Mouse (Mus musculus) left cerebral cortex, postnatal 36 days (tissue): ENCODE results near the gene 1700024P04Rik. TPM values are rescaled to one million over a fixed set of nuclear protein-coding genes. Genes with fewer than 3 reads are reported as not detected.

Experiments
- DNase-seq, 2 experiments: peaks; one replicate each; pipeline ENCODE4 v3.0.0; 2021 to 2022; ENCODE audit warnings: low spot score in 2 of 2, mixed read lengths in 1 of 2
- intact Hi-C: fragments of 180-260 bp; cut with DNase I; formaldehyde crosslinking; loops from one replicate; pipeline ENCODE4 v1.15.1; 2025
- total RNA-seq, 2 experiments: library from RNA; stranded (reverse); gene quantifications; 2 replicates each; pipeline ENCODE4 v1.2.3; 2021

The 1700024P04Rik gene
- total RNA-seq, 2 experiments from 2014 or later, result not detected

DNA sequence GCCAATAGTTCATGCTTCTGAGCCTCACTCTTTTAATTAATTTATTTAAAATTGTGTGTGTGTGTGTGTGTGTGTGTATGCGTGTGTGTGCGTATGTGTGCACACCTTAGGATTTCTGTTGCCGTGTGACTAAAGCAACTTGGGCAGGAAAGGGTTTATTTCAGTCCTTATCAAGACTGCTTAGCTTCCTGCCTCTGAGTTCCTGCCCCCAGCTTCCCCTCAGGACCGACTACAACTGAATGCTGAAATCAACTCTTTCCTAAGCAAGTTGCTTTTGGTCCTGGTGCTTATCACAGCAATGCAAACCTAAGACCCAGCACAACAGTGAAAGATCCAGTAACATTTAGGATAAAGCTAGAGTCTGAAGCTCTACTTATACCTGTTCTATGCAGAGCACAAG is 15.8 kb downstream of the 1700024P04Rik start:
- intact Hi-C loops, result no loop called here

DNA sequence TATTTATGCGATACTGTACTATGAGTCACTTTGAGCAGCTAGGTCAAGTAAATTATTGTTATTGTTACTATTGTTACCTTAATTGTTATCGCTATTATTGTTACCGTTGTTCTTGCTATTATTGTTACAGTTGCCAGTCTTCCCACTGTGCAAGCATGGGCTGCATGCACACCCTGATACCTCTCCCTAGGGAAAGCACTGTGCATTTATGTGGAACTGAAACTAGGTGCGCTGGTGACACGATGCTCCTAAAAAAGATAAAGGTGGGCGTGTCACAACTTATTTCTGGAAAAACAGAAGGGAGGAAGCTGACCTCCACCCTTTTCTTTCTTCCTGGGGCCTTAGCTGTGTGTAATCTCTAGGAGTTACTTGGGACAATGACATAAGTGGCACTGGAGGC is 16.4 kb downstream of the 1700024P04Rik start:
- intact Hi-C loops, result no loop called here

More for the DNA sequence above, 15.8 kb downstream of the 1700024P04Rik start:
- DNase-seq, result no peak

GRCm38 (mm10) chr13:98966583-98966982 is 17.8 kb downstream of the 1700024P04Rik start:
- intact Hi-C loops, result no loop called here
- no peak for DNase-seq

More for the DNA sequence above, 16.4 kb downstream of the 1700024P04Rik start:
- no peak for DNase-seq

DNA sequence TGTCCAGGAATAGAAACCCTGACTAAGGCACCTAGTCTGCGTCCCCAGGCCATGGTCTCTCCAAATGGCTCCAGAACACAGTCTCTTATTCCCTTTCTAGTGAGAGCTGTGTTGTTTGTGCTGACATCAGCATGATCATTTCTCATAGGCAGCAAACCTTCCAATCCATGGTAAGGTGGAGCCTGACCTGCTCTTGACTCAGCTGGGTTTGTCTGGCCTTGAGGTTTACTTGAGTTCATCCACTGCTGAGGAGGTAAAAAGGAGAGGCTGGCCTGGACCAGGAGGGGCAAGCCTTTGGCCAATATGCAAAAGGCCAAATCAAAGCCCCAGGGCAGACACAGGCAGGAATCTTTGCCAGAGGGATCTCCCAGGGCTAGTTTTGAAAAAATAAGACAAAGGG is 20.8 kb downstream of the 1700024P04Rik start:
- DNase-seq, result no peak
- intact Hi-C loops, result no loop called here

DNA sequence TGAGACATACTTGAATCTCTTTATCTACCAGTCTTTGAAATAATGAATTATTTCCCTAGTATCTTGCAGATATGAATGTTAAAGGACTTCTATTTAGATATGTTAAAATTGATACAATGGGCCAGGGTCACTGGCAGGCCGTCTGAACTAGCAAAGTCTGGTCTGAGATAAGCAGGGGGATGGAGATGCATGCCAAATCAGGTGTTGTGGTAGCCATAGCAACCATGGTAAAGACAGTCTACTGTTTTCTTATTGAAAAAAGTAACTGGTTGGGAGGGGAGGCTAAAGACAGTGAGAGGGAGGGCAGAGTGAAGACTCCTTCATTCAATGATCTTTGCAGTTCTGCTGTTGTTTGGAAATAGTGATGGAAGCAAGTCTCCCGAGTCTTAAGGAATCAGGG is 26.2 kb downstream of the 1700024P04Rik start:
- DNase-seq, result no peak
- intact Hi-C loops, result no loop called here

- intact Hi-C loops, result no loop called here
- DNase-seq, result no peak
Observed at GRCm38 (mm10) chr13:98956209-98956608, 28.2 kb downstream of the 1700024P04Rik start.

GRCm38 (mm10) chr13:98955676-98956075 is 28.7 kb downstream of the 1700024P04Rik start:
- no peak for DNase-seq
- intact Hi-C loops, result no loop called here

- intact Hi-C loops, result no loop called here
- no peak for DNase-seq
Observed at GRCm38 (mm10) chr13:98955226-98955625, 29.1 kb downstream of the 1700024P04Rik start.

GRCm38 (mm10) chr13:98953830-98954229 is 30.5 kb downstream of the 1700024P04Rik start:
- DNase-seq, result peak in 1 of 2 experiments; percentile 12
- intact Hi-C loops, result no loop called here

GRCm38 (mm10) chr13:98951951-98952350 is 32.4 kb downstream of the 1700024P04Rik start:
- no peak for DNase-seq
- intact Hi-C loops, result no loop called here

DNA sequence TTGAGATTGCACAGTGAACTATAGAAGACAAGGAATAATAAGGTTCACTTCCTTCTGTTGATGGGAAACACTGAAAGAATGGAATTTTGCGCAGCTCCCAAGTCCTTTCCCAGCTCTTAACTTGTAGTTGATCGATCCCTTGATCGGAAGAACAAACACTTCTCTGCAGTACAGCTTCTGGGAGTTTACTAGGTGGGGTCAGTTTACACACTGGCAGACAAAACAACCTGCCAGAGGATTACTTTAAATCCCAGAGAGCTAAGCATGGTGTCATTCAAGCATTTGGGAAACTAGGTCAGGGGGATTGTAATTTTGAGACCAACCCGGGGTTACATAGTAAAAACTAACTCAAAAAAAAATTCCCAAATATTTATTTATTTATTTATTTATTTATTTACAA is 36.2 kb downstream of the 1700024P04Rik start:
- no peak for DNase-seq
- intact Hi-C loops, result no loop called here

- intact Hi-C loops, result no loop called here
- DNase-seq, result no peak
Observed at GRCm38 (mm10) chr13:98946434-98946833, 37.9 kb downstream of the 1700024P04Rik start.

DNA sequence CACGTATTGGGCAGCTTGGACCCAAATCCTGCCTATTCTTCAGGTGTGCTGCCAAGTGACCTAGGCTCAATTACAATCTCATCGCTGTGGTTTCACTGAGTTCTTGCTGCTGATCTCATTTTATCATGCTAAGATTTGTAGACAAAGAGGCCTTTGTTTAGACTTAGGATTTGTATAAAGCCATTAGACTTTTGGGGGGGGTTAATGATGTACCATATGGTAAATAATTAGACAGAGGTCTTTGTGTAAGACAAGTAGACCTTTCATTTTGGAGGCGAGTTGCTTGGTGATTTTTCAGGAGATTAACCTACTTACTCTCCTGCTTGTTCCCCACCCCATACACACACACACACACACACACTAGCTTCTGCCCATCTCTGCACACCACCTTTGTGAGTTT is 38.5 kb downstream of the 1700024P04Rik start:
- intact Hi-C loops, result no loop called here
- DNase-seq, result no peak

DNA sequence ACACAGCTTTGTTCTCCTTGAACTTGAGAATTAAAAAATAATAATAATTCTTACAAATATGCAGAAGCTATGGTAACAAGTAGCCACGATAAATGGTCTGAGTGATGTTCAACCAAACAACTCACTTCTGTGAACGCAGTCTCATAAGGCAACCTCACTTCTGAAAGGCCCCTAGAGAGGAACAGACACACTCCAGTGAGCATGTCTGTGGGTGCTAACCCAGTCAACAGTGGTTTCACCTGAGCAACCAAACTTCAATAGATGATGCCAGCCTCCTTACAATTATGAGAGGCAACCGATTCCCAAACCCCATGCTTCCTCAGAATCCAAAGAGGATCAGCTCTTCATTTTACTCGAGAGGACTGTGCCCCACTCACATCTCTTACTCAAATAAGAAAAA is 39.0 kb downstream of the 1700024P04Rik start:
- no peak for DNase-seq
- intact Hi-C loops, result no loop called here

- intact Hi-C loops, result no loop called here
- DNase-seq, result no peak
Observed at GRCm38 (mm10) chr13:98944620-98945081, 39.7 kb downstream of the 1700024P04Rik start.

DNA sequence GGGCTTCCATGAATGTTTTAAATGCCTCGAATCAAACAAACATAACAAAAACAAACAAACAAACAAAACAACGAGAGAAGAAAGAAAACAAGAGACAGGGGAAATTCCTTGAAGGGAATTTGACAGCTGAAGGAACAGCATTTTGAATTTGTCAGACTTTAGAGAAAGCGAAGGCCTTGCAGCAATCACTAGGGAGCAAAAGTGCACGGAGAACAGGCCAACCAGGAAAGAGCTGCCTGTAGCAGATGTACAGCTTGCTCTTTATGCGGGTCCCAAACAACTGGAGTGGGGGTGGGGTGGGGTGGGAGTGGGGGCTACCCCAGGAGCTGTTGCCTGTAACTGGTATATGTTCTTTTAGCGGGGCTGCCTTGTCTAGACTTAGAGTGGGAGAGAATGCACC is 42.0 kb downstream of the 1700024P04Rik start:
- DNase-seq, result no peak
- intact Hi-C loops, result no loop called here

GRCm38 (mm10) chr13:98941829-98942343 is 42.5 kb downstream of the 1700024P04Rik start:
- intact Hi-C loops, result no loop called here
- no peak for DNase-seq

GRCm38 (mm10) chr13:98937108-98937507 is 47.3 kb downstream of the 1700024P04Rik start:
- intact Hi-C loops, result no loop called here
- DNase-seq, result no peak
